Mouse (Mus musculus) hindbrain, embryonic 13.5 days (tissue): ENCODE measurements at regions not wholly inside any gene's neighbourhood (a gene's known extent, or its start where the extent isn't known, plus 50 kb on each side); places are given as distances from the start of the nearest gene placed in this dataset.

Experiments
- ATAC-seq: fragments of 200-750 bp; cut with Nextera tagmentation; 2 replicates; pipeline ENCODE4 v1.8.0; 2017; ENCODE audit warnings: moderate TSS enrichment; ENCODE audit not compliant: low FRiP score
- H3K27ac ChIP-seq: fragments of 300-500 bp; sonication (generic); 2 replicates; pipeline ENCODE4 v1.5.1; 2015; ENCODE audit warnings: inconsistent platforms, mild to moderate bottlenecking, moderate library complexity
- H3K27me3 ChIP-seq: fragments of 300-500 bp; sonication (generic); 2 replicates; pipeline ENCODE4 v1.6.1; 2015; ENCODE audit warnings: mild to moderate bottlenecking, inconsistent platforms
- H3K36me3 ChIP-seq: fragments of 300-500 bp; sonication (generic); 2 replicates; pipeline ENCODE4 v1.6.1; 2015; ENCODE audit warnings: mild to moderate bottlenecking, inconsistent platforms
- H3K4me1 ChIP-seq: fragments of 300-500 bp; sonication (generic); replicated peaks from 2 replicates; pipeline ENCODE4 v1.6.1; 2015; ENCODE audit warnings: inconsistent platforms
- H3K4me2 ChIP-seq: fragments of 300-500 bp; sonication (generic); 2 replicates; pipeline ENCODE4 v1.6.1; 2015; ENCODE audit warnings: inconsistent platforms, mild to moderate bottlenecking, moderate library complexity
- H3K4me3 ChIP-seq: fragments of 300-500 bp; sonication (generic); 2 replicates; pipeline ENCODE4 v1.5.1; 2015; ENCODE audit warnings: mild to moderate bottlenecking, inconsistent platforms
- H3K9ac ChIP-seq: fragments of 300-500 bp; sonication (generic); 2 replicates; pipeline ENCODE4 v1.6.1; 2015; ENCODE audit warnings: mild to moderate bottlenecking, inconsistent platforms
- H3K9me3 ChIP-seq: fragments of 300-500 bp; sonication (generic); 2 replicates; pipeline ENCODE4 v1.6.1; 2016; ENCODE audit warnings: inconsistent platforms
- WGBS: fragments of 180-500 bp; shearing (Covaris S2); methylation state at CpG from one replicate; pipeline ENCODE4 v1.1.7; 2015; 5-methylcytosine and 5-hydroxymethylcytosine counted together

- H3K4me2 ChIP-seq: no peak overlapping the region
- no peaks in the 10 kb centered on the region for H3K4me1 ChIP-seq
- no peak overlapping the region for H3K9ac ChIP-seq
- no peaks in the 10 kb centered on the region for H3K9me3 ChIP-seq
- no peaks in the 10 kb centered on the region for H3K27me3 ChIP-seq
- H3K27ac ChIP-seq: no peak overlapping the region
- peak; percentile 43; the same call in 1 of the 2 replicates for ATAC-seq
- no peaks in the 10 kb centered on the region for H3K36me3 ChIP-seq
- H3K4me3 ChIP-seq: no peak overlapping the region
- 68% methylated on average over 1 of the region's 1 CpGs for WGBS
Observed at GRCm38 (mm10) chr3:77993700-77994099, 1292.6 kb downstream of the Rapgef2 start.

GRCm38 (mm10) chr3:77944801-77945200 is 1341.5 kb downstream of the Rapgef2 start:
- Histone ChIP-seq H3K9ac (no peak overlapping the region), H3K27ac (no peak overlapping the region), H3K4me1 (no peaks in the 10 kb centered on the region), H3K4me3 (no peak overlapping the region), H3K27me3 (no peaks in the 10 kb centered on the region), H3K4me2 (no peak overlapping the region), H3K9me3 (no peaks in the 10 kb centered on the region), H3K36me3 (no peaks in the 10 kb centered on the region)
- ATAC-seq: no peak
- 89% methylated on average over 1 of the region's 1 CpGs for WGBS

- Histone ChIP-seq H3K27me3 (no peaks in the 10 kb centered on the region), H3K9me3 (no peaks in the 10 kb centered on the region), H3K4me1 (no peaks in the 10 kb centered on the region), H3K27ac (no peak overlapping the region), H3K36me3 (no peaks in the 10 kb centered on the region), H3K9ac (no peak overlapping the region), H3K4me2 (no peak overlapping the region), H3K4me3 (no peak overlapping the region)
- WGBS: 95% methylated on average over 4 of the region's 4 CpGs
- ATAC-seq: no peak
Observed at GRCm38 (mm10) chr3:77897244-77897643, 1389.1 kb downstream of the Rapgef2 start.

GRCm38 (mm10) chr3:77887634-77888033 is 1398.7 kb downstream of the Rapgef2 start:
- Histone ChIP-seq H3K9ac (no peak overlapping the region), H3K4me3 (no peak overlapping the region), H3K36me3 (no peaks in the 10 kb centered on the region), H3K9me3 (no peaks in the 10 kb centered on the region), H3K4me2 (no peak overlapping the region), H3K27me3 (no peaks in the 10 kb centered on the region), H3K27ac (no peak overlapping the region), H3K4me1 (no peaks in the 10 kb centered on the region)
- no peak for ATAC-seq
- 94% methylated on average over 3 of the region's 3 CpGs for WGBS

- WGBS: 86% methylated on average over 3 of the region's 3 CpGs
- no peaks in the 10 kb centered on the region for H3K27me3 ChIP-seq
Observed at GRCm38 (mm10) chr3:77848717-77849241, 1437.5 kb downstream of the Rapgef2 start.

GRCm38 (mm10) chr3:77832230-77832805 is 1454.0 kb downstream of the Rapgef2 start:
- no peaks in the 10 kb centered on the region for H3K9me3 ChIP-seq
- 65% methylated on average over 1 of the region's 1 CpGs for WGBS
- H3K4me1 ChIP-seq: no peaks in the 10 kb centered on the region
- H3K36me3 ChIP-seq: no peaks in the 10 kb centered on the region
- H3K4me2 ChIP-seq: no peak overlapping the region
- H3K4me3 ChIP-seq: no peak overlapping the region
- H3K27ac ChIP-seq: no peak overlapping the region
- no peak overlapping the region for H3K9ac ChIP-seq
- no peak for ATAC-seq
- no peaks in the 10 kb centered on the region for H3K27me3 ChIP-seq

More at GRCm38 (mm10) chr3:77848717-77849241, 1437.5 kb downstream of the Rapgef2 start:
- no peak overlapping the region for H3K4me3 ChIP-seq
- H3K27ac ChIP-seq: no peak overlapping the region
- H3K36me3 ChIP-seq: no peaks in the 10 kb centered on the region
- H3K4me2 ChIP-seq: no peak overlapping the region
- H3K4me1 ChIP-seq: no peaks in the 10 kb centered on the region
- H3K9ac ChIP-seq: no peak overlapping the region
- no peaks in the 10 kb centered on the region for H3K9me3 ChIP-seq
- ATAC-seq: no peak

GRCm38 (mm10) chr3:77831760-77832159 is 1454.6 kb downstream of the Rapgef2 start:
- Histone ChIP-seq H3K4me1 (no peaks in the 10 kb centered on the region), H3K27me3 (no peaks in the 10 kb centered on the region), H3K9me3 (no peaks in the 10 kb centered on the region), H3K9ac (no peak overlapping the region), H3K36me3 (no peaks in the 10 kb centered on the region), H3K4me3 (no peak overlapping the region), H3K4me2 (no peak overlapping the region), H3K27ac (no peak overlapping the region)
- WGBS: 77% methylated on average over 2 of the region's 2 CpGs
- ATAC-seq: no peak

- no peak overlapping the region for H3K4me2 ChIP-seq
- no peaks in the 10 kb centered on the region for H3K9me3 ChIP-seq
- no peaks in the 10 kb centered on the region for H3K4me1 ChIP-seq
- H3K9ac ChIP-seq: no peak overlapping the region
- H3K27me3 ChIP-seq: no peaks in the 10 kb centered on the region
- WGBS: 77% methylated on average over 4 of the region's 4 CpGs
- no peak overlapping the region for H3K4me3 ChIP-seq
- H3K36me3 ChIP-seq: no peaks in the 10 kb centered on the region
- H3K27ac ChIP-seq: no peak overlapping the region
- ATAC-seq: no peak
Observed at GRCm38 (mm10) chr3:77831256-77831655, 1455.1 kb downstream of the Rapgef2 start.

- Histone ChIP-seq H3K27me3 (no peaks in the 10 kb centered on the region), H3K4me1 (no peaks in the 10 kb centered on the region), H3K9me3 (no peaks in the 10 kb centered on the region), H3K36me3 (no peaks in the 10 kb centered on the region), H3K4me2 (no peak overlapping the region), H3K4me3 (no peak overlapping the region), H3K9ac (no peak overlapping the region), H3K27ac (no peak overlapping the region)
- no peak for ATAC-seq
Observed at GRCm38 (mm10) chr3:77830219-77830618, 1456.1 kb downstream of the Rapgef2 start.

GRCm38 (mm10) chr3:77800776-77801175 is 1485.5 kb downstream of the Rapgef2 start:
- WGBS: 74% methylated on average over 2 of the region's 2 CpGs

GRCm38 (mm10) chr3:77781783-77782182 is 1504.5 kb downstream of the Rapgef2 start:
- Histone ChIP-seq H3K4me2 (no peak overlapping the region), H3K9me3 (no peaks in the 10 kb centered on the region), H3K36me3 (no peaks in the 10 kb centered on the region), H3K27me3 (no peaks in the 10 kb centered on the region), H3K4me3 (no peak overlapping the region), H3K27ac (no peak overlapping the region), H3K4me1 (no peaks in the 10 kb centered on the region), H3K9ac (no peak overlapping the region)
- no peak for ATAC-seq

More at GRCm38 (mm10) chr3:77800776-77801175, 1485.5 kb downstream of the Rapgef2 start:
- no peak overlapping the region for H3K4me3 ChIP-seq
- H3K9ac ChIP-seq: no peak overlapping the region
- H3K36me3 ChIP-seq: no peaks in the 10 kb centered on the region
- H3K27ac ChIP-seq: no peak overlapping the region
- no peaks in the 10 kb centered on the region for H3K9me3 ChIP-seq
- H3K4me1 ChIP-seq: no peaks in the 10 kb centered on the region
- H3K4me2 ChIP-seq: no peak overlapping the region
- ATAC-seq: no peak
- no peaks in the 10 kb centered on the region for H3K27me3 ChIP-seq

- Histone ChIP-seq H3K27me3 (no peaks in the 10 kb centered on the region), H3K36me3 (no peaks in the 10 kb centered on the region), H3K9ac (no peak overlapping the region), H3K4me1 (no peaks in the 10 kb centered on the region), H3K27ac (no peak overlapping the region), H3K4me2 (no peak overlapping the region), H3K9me3 (no peaks in the 10 kb centered on the region), H3K4me3 (no peak overlapping the region)
- ATAC-seq: no peak
Observed at GRCm38 (mm10) chr3:77781332-77781731, 1505.0 kb downstream of the Rapgef2 start.

GRCm38 (mm10) chr3:77758840-77759361 is 1527.4 kb downstream of the Rapgef2 start:
- H3K4me3 ChIP-seq: no peak overlapping the region
- H3K27me3 ChIP-seq: no peaks in the 10 kb centered on the region
- H3K9ac ChIP-seq: no peak overlapping the region
- no peaks in the 10 kb centered on the region for H3K4me1 ChIP-seq
- WGBS: 71% methylated on average over 3 of the region's 3 CpGs
- no peak overlapping the region for H3K27ac ChIP-seq
- H3K4me2 ChIP-seq: no peak overlapping the region
- no peaks in the 10 kb centered on the region for H3K36me3 ChIP-seq
- H3K9me3 ChIP-seq: no peaks in the 10 kb centered on the region
- no peak for ATAC-seq
